Mouse (Mus musculus): Measurements from ENCODE around the gene Fam186b. TPM values are rescaled to one million over a fixed set of nuclear protein-coding genes. Genes with fewer than 3 reads are reported as not detected.

Gene Fam186b
- polyA plus RNA-seq, 1 experiment from 2014 or later = not detected

DNA sequence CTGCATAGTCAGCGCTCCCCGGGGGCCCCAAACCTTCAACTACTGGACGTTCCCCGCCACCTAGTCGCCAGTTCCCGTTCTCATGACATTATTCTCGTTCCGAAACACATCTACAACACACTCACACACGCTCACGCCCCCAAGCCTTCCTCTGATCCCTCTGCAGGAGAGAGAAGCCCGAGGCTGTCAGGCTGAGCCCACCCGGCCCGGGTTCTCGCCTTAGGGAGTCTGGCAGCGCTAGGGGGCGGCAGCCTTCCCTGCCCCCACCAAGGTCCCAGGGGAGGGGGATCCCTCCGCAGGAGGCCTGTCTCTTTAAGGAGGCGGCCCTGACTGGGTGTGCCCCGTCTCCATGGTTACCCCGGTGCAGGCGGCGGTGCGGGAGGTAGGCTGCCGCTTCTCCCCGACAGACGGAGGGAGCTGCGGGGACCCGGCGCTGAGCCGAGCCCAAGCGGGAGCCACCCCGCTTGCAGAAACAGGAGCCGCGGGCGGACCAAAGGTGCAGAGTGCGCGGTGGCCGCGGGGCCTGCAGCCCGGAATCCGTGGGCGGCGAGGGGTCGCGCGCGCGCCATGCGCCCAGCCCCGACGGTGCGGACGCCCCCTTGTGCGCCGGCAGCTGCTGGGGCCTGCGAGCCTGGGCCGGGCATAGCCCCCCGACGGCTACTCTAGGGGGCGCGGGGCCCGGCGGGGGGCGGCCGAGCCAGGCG is 71.3 kb downstream of the Fam186b start, which contains the start of gene Kcnh3:
Gene Kcnh3, plus strand, starts transcription at position 654 of the 704 bp plus-strand sequence.
- no peaks in the 10 kb centered on the region for H3K36me3 ChIP-seq (ENCODE audit: control insufficient read depth, insufficient read depth, low read length)
- H3K27ac ChIP-seq (replicated peaks in 1 of 2; ENCODE audit: control insufficient read depth in 1 of 2, insufficient read depth in 1 of 2, low read depth in 2 of 2, low read length in 2 of 2) = no peak within 1 kb of the TSS
- H3K4me1 ChIP-seq (ENCODE audit: control insufficient read depth in 2 of 2, insufficient read depth in 2 of 2, low read length in 2 of 2) = peaks cover 18 to 29% of the 10 kb centered on the region in 2 experiments; a peak in 3 of 4 replicates
- no peaks in the 10 kb centered on the region for H3K9me3 ChIP-seq (ENCODE audit: control insufficient read depth, low read length)
- no peak for ATAC-seq (ENCODE audit: insufficient number of reproducible peaks, insufficient read depth, low FRiP score, low read depth)
- peak within 1 kb of the TSS; percentile 25 to 54 for H3K4me3 ChIP-seq (ENCODE audit: control insufficient read depth in 1 of 2, insufficient read depth in 1 of 2, low read depth in 1 of 2, low read length in 2 of 2)
- peaks cover 97% of the 10 kb centered on the region for H3K27me3 ChIP-seq (ENCODE audit: control insufficient read depth, insufficient read depth, low read length)
- peak within 1 kb of the TSS; percentile 91 for H3K4me2 ChIP-seq (ENCODE audit: low read length)
- WGBS = 2% methylated on average over 51 of the region's 66 CpGs
- H3K9ac ChIP-seq (ENCODE audit: low read length) = peak within 1 kb of the TSS; percentile 59

DNA sequence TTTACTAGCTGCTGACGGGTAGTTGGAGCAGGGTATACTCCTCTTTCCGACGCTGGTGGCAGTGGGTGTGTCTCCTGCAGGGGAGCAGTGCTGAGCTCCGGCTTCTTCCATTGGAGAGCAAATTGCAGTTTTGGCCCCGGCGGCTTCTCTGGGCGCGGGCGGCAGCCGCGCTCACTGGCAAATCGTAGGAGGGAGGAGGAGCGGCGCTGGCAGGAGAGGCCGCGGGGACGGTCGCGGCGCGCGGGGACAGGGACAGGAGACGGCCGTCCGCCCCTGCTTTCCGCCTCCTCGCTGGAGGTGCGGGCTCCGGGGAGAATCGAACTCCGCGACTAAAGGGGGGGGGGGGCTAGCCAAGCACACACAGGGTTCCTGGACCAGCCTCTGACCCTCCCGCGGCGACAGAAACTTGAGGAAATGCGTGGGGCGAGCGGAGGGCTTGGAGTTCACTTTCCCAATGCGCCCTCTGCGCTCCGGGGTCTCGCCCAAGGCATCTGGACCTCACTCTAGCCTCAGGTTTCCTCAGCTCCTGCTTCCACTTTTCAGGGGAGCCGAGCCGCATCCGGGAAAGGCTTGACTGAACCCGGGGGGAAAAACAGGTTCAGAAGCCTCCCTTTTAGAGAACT is 72.0 kb downstream of the Fam186b start:
- H3K4me1 ChIP-seq (ENCODE audit: control insufficient read depth in 2 of 2, insufficient read depth in 2 of 2, low read length in 2 of 2) = peaks cover 18 to 29% of the 10 kb centered on the region in 2 experiments; a peak in 3 of 4 replicates
- peak overlapping the region; percentile 25 to 54 for H3K4me3 ChIP-seq (ENCODE audit: control insufficient read depth in 1 of 2, insufficient read depth in 1 of 2, low read depth in 1 of 2, low read length in 2 of 2)
- H3K4me2 ChIP-seq (ENCODE audit: low read length) = peak overlapping the region; percentile 91
- H3K36me3 ChIP-seq (ENCODE audit: control insufficient read depth, insufficient read depth, low read length) = no peaks in the 10 kb centered on the region
- under 1% methylated on average over 41 of the region's 46 CpGs for WGBS
- H3K9me3 ChIP-seq (ENCODE audit: control insufficient read depth, low read length) = no peaks in the 10 kb centered on the region
- ATAC-seq (ENCODE audit: insufficient number of reproducible peaks, insufficient read depth, low FRiP score, low read depth) = no peak
- H3K27me3 ChIP-seq (ENCODE audit: control insufficient read depth, insufficient read depth, low read length) = peaks cover 91% of the 10 kb centered on the region
- H3K9ac ChIP-seq (ENCODE audit: low read length) = peak overlapping the region; percentile 59
- H3K27ac ChIP-seq (replicated peaks in 1 of 2; ENCODE audit: control insufficient read depth in 1 of 2, insufficient read depth in 1 of 2, low read depth in 2 of 2, low read length in 2 of 2) = no peak overlapping the region

DNA sequence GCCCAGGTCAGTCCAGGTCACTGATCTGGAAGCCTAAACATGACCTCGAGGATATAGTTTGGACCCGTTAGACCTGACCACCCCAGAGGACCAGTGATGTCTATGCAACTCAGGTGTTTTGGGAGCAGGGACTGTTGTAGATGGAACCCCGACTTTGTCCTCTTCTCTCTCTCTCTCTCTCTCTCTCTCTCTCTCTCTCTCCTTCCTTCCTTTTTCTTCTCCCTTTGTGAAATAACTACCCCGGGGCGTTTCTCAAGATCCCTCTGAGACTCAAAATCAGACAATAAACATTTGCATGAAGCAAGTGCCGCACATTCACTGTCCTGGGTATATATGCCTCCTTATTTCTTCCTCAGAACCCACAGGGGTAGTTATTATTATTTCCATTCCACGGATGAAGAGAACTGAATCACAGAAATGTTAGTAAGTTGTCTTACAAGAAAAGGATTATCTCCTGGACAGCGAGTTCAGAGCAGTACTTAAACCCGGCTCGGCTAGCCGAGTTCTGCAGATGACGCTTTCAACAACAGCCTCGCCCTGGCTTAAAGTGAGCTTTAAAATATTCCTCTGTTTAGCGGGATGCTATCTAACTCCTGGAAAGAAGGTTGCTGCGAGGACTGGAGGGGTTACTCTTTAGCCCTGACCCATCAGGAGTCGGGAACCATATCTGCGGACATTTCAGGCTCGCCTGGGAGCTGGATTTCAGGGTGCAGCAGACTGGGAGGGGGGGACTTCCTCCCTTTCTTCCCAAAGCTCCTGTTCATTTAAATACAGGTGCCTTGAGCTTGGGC is 72.7 kb downstream of the Fam186b start:
- Histone ChIP-seq H3K4me2 (ENCODE audit: low read length) (peak overlapping the region; percentile 91), H3K9ac (ENCODE audit: low read length) (peak overlapping the region; percentile 59; the same call in 1 of the 2 replicates), H3K27ac (replicated peaks in 1 of 2; ENCODE audit: control insufficient read depth in 1 of 2, insufficient read depth in 1 of 2, low read depth in 2 of 2, low read length in 2 of 2) (no peak overlapping the region), H3K36me3 (ENCODE audit: control insufficient read depth, insufficient read depth, low read length) (no peaks in the 10 kb centered on the region), H3K9me3 (ENCODE audit: control insufficient read depth, low read length) (no peaks in the 10 kb centered on the region), H3K27me3 (ENCODE audit: control insufficient read depth, insufficient read depth, low read length) (peaks cover 85% of the 10 kb centered on the region), H3K4me1 (ENCODE audit: control insufficient read depth in 2 of 2, insufficient read depth in 2 of 2, low read length in 2 of 2) (peaks cover 18 to 29% of the 10 kb centered on the region in 2 experiments; a peak in 3 of 4 replicates), H3K4me3 (ENCODE audit: control insufficient read depth in 1 of 2, insufficient read depth in 1 of 2, low read depth in 1 of 2, low read length in 2 of 2) (peak overlapping the region; percentile 25 to 54)
- 6% methylated on average over 18 of the region's 18 CpGs for WGBS
- no peak for ATAC-seq (ENCODE audit: insufficient number of reproducible peaks, insufficient read depth, low FRiP score, low read depth)

DNA sequence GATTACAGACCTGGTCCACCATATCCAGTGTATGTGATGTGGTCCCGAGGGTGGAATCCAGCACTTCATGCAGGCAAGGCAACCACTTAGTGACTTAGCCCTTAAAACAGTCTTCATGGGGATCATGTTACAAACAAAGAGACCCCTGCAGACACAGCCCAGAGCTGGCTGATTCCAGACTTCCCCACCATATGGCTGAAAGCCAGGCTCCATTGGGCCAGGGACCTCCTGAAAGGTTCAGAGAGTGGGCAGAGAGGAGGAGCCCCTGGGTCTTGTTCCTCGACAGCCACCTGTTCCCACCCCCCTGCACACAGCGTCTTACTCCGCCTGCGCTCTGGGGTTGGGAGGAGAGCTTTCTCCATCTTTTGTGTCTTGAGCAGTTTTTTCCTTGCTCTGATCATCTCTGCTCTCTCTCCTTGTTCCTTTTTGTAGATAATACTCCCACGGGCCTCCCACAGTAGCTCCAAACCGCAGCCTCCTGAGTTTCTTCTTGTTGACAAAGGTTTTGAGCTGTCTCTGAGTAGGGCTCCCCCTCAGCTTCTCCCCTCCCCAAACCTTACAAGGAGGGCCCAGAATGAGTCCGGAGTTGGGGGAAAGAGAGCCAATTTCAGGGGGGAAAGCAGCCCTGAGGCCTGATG is 74.3 kb downstream of the Fam186b start:
- H3K36me3 ChIP-seq (ENCODE audit: control insufficient read depth, insufficient read depth, low read length) = no peaks in the 10 kb centered on the region
- WGBS = 12% methylated on average over 8 of the region's 8 CpGs
- H3K27ac ChIP-seq (replicated peaks in 1 of 2; ENCODE audit: control insufficient read depth in 1 of 2, insufficient read depth in 1 of 2, low read depth in 2 of 2, low read length in 2 of 2) = no peak overlapping the region
- no peak overlapping the region for H3K9ac ChIP-seq (ENCODE audit: low read length)
- H3K9me3 ChIP-seq (ENCODE audit: control insufficient read depth, low read length) = no peaks in the 10 kb centered on the region
- no peak overlapping the region for H3K4me3 ChIP-seq (ENCODE audit: control insufficient read depth in 1 of 2, insufficient read depth in 1 of 2, low read depth in 1 of 2, low read length in 2 of 2)
- ATAC-seq (ENCODE audit: insufficient number of reproducible peaks, insufficient read depth, low FRiP score, low read depth) = no peak
- peaks cover 18 to 29% of the 10 kb centered on the region in 2 experiments; a peak in 3 of 4 replicates for H3K4me1 ChIP-seq (ENCODE audit: control insufficient read depth in 2 of 2, insufficient read depth in 2 of 2, low read length in 2 of 2)
- no peak overlapping the region for H3K4me2 ChIP-seq (ENCODE audit: low read length)
- H3K27me3 ChIP-seq (ENCODE audit: control insufficient read depth, insufficient read depth, low read length) = peaks cover 69% of the 10 kb centered on the region

Other genes with a start within 250 kb of the Fam186b start
- gene Prph, start 240.7 kb downstream of the Fam186b start, polyA plus RNA-seq (2014; fragmentation: Nextera tagmentation; extraction: Ambion mirVana) = 0.36 and 3.2 TPM in 2 replicates
- gene Troap, start 221.3 kb downstream of the Fam186b start, polyA plus RNA-seq (2014; fragmentation: Nextera tagmentation; extraction: Ambion mirVana) = 14.8 and 16.5 TPM in 2 replicates
- 0.27 and 0.41 TPM in 2 replicates for gene C1ql4, start 208.1 kb downstream of the Fam186b start, polyA plus RNA-seq (2014; fragmentation: Nextera tagmentation; extraction: Ambion mirVana)
- 0.93 and 1.3 TPM in 2 replicates for gene Dnajc22, start 202.7 kb downstream of the Fam186b start, polyA plus RNA-seq (2014; fragmentation: Nextera tagmentation; extraction: Ambion mirVana)
- gene Spats2, start 170.0 kb downstream of the Fam186b start, polyA plus RNA-seq (2014; fragmentation: Nextera tagmentation; extraction: Ambion mirVana) = 34.8 and 35.9 TPM in 2 replicates
- gene Kcnh3, start 71.0 kb downstream of the Fam186b start, polyA plus RNA-seq (2014; fragmentation: Nextera tagmentation; extraction: Ambion mirVana) = 0.12 TPM in 1 of 2 replicates, not detected in the other
- gene Mcrs1, start 43.9 kb downstream of the Fam186b start, polyA plus RNA-seq (2014; fragmentation: Nextera tagmentation; extraction: Ambion mirVana) = 167 and 173 TPM in 2 replicates
- 31.2 and 38.0 TPM in 2 replicates for gene Prpf40b, start 801 bp downstream of the Fam186b start, polyA plus RNA-seq (2014; fragmentation: Nextera tagmentation; extraction: Ambion mirVana)
- 14.4 and 15.0 TPM in 2 replicates for gene Fmnl3, start 74.6 kb upstream of the Fam186b start, polyA plus RNA-seq (2014; fragmentation: Nextera tagmentation; extraction: Ambion mirVana)
- gene Tmbim6, start 97.0 kb upstream of the Fam186b start, polyA plus RNA-seq (2014; fragmentation: Nextera tagmentation; extraction: Ambion mirVana) = 235 and 239 TPM in 2 replicates
- gene Nckap5l, start 161.9 kb upstream of the Fam186b start, polyA plus RNA-seq (2014; fragmentation: Nextera tagmentation; extraction: Ambion mirVana) = 7.5 and 9.2 TPM in 2 replicates
- gene Bcdin3d, start 178.8 kb upstream of the Fam186b start, polyA plus RNA-seq (2014; fragmentation: Nextera tagmentation; extraction: Ambion mirVana) = 11.8 and 12.5 TPM in 2 replicates
- 0.19 TPM in 1 of 2 replicates, not detected in the other for gene Faim2, start 232.3 kb upstream of the Fam186b start, polyA plus RNA-seq (2014; fragmentation: Nextera tagmentation; extraction: Ambion mirVana)

Measured in heart, embryonic 14.5 days (tissue).